Mouse (Mus musculus): ENCODE results near the gene Nhsl2.

- no peak for TF ChIP-seq POLR2A (IDR thresholded peaks at IDR 0.05; ENCODE audit: borderline replicate concordance, control insufficient read depth, low read depth, low read length)
- no peak for TF ChIP-seq CTCF (IDR thresholded peaks at IDR 0.05; ENCODE audit: control insufficient read depth, insufficient read depth, low read length)
These were observed 202.0 kb downstream of the Nhsl2 start for GRCm38 (mm10) chrX:102051225-102051624.

All from bone marrow, adult 2 months (tissue).